Mouse (Mus musculus): Measurements from ENCODE around the gene Ern1.
A peak's percentile ranks its signal among the peaks of the same experiment; 100 is the strongest.
"Not testable (repeated sequence)": the region's sequence is repeated elsewhere in the genome, so short reads cannot be mapped to it uniquely, and the experiment has no call there.

Ern1 gene

DNA sequence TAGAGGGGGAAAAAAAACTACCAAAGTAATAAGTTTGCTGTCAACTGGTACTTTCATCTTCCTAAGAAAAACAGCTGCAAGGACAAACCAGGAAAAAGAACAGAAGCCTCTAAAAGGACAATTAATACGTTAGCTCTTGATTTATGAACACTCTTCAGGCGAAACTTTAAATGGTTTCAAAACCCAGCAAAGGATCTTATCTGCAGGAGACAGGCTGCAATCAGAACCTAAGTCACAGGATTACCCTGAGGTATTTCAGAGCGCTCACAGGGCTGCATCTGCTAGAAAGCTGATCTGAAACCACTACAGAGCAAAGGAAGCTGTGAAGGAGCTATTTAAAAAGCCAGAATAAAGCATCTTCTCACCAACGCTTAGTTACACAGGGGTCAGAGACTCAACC lies 6.0 kb downstream of the Ern1 start:
- DNase-seq (ENCODE audit: low read depth, low spot score), result peak; percentile 19

DNA sequence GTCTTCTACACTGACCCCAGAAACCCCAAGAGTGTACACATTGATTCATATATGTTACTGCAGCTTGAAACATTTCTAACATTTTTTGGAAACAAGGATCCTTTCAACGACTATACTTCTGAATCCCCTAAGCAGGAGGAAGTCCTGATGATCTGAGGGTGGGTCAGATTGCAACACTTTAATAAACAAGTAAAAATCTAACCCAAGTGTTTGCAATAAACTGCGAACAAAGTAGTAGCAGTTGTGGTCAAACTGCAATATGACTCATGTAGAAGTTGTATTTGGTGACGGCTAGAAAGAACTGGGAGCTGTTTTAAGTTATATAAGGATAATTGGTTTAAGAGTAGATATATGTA lies 7.1 kb downstream of the Ern1 start:
- no peak for DNase-seq (ENCODE audit: low read depth, low spot score)

DNA sequence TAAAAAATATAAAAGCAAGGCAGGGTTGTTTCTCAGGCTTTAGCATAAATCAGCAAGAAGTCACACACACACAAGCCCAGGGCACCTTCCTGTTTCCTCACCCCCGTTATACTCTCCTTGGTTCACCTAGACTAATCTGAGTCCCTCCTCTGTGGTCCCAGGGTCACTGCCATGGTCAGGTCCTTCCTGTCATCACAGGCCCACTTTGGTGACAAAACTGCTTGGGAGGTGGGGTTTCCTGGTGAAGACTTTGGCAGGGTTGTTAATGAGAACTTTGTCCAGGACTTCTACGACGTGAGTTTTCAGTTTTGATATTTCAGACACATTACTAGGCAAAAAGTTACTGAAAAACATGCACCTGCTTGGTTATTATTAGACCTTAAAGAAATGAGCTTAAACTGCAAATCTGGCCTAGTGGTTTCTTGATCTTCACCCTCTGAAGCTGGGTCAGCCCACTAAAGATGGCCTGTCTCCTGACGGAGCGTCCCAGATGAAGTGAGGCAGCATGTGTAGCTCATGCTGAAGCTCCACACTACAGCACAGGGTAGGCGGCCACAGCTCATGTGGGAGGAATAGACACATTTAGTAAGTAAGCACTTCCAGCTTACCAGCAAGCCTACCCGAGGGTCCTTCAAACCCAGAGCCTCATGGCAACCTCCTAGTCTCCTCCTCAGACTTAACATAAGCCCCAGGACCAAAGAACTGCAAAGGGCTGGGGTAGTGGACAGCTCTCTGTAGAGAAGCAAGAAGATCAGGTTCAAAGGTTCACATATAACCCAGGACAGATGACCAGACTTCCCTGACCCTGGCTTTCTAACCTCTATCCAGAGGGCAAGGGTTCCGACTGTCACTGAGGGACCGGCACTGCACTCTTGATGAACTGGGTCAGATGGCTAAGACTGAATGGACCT lies 7.8 kb downstream of the Ern1 start:
- DNase-seq (ENCODE audit: low read depth, low spot score), result no peak

DNA sequence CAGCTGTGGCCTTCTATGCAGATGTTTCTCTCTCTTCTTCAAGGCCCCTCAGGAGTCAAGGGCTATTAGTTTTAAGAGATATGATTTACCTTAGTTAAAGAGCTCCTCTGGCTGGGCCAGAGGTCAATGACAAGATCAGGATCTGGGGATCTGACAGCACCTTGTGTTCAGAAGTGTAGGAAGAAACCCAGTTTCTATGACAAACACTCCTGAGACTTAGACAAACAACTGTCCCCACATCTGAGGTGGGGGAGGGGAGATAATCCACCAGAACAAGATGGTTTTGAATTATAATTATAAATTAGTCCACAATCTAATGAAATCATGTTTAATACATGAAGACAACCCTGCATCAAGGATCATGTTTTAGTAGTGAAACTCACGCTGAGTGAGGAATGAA lies 8.9 kb downstream of the Ern1 start:
- no peak for DNase-seq (ENCODE audit: low read depth, low spot score)

DNA sequence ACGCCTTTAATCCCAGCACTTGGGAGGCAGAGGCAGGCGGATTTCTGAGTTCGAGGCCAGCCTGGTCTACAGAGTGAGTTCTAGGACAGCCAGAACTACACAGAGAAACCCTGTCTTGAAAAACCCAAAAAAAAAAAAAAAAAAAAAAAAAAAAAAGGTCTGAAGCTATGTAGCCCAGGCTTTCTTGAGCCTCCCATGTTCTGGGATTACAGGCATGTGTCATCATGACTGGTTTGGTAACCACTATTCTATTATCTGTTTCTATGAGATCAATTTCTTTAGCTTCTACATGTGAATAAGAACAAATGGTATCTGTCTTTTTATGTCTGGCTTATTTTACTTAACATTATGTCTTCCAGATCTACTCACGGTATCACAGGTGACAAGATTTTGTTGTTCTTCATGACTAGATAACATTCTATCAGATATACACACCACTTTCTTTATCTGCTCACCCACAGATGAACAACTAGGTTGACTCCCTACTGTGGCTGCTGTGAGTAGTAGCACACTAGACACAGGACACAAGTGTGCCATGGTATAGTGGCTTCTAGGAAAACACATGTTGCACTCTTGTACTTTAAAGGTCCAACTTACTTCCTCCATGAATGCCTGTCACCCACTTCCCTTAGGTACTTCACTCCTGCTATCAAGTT lies 10.0 kb downstream of the Ern1 start:
- DNase-seq (ENCODE audit: low read depth, low spot score), result no peak

DNA sequence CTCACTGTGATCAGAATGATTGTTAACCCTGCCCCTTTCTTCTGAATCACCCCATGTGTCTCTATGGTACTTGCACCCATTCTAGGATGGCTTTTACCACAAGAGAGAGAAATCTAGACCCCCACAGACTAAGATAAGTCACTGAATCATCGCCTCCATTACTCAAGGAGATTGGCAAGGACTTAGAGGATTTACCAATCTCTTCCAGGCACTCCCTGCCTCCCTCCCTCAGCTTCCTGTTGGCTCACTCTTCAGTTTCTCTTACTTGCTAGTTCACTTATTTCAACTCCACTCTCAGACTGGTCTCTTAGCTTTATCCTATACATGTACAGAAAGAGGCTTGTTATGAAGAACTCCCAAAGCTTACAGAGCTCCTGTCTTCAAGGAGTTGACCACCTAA lies 12.3 kb downstream of the Ern1 start:
- DNase-seq (ENCODE audit: low read depth, low spot score), result no peak

DNA sequence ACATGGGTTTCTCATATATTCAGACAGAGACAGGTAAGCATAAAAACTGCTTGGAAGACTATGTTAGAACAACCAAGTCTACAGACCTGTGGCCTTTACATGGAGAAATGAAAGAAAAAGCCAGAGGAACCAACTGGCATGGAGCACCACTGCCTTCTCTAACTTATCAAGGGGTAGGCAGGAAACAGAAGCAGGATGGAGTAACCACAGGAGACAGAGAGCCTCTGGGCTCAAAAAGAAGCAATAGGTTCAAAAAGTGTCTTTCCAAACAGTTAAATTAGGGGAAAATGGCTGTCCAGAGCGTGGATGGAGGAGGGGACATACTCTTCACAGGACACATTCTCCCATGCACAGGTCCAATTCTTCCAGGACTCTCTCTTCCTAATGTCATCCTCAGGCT lies 16.0 kb downstream of the Ern1 start:
- DNase-seq (ENCODE audit: low read depth, low spot score), result no peak

DNA sequence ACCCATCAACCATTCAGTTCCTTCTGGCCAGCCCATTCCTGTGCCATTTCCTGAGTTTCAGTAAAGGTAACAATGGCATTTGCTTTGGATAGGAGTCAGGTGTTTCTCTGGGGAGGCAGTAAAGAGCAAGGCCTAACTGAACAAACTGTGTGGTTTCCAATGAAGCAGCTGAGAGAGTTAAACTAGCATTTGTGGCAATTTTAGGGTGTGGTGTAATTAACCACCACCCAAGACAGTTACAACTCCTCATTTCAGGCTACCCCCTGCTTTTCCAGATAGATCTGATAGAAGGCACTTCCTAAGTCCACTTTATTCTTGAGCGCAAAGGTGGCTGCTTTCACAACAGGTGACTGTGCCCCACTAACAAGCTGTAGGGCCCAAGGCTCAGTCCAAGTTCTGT lies 19.1 kb downstream of the Ern1 start:
- no peak for DNase-seq (ENCODE audit: low read depth, low spot score)

DNA sequence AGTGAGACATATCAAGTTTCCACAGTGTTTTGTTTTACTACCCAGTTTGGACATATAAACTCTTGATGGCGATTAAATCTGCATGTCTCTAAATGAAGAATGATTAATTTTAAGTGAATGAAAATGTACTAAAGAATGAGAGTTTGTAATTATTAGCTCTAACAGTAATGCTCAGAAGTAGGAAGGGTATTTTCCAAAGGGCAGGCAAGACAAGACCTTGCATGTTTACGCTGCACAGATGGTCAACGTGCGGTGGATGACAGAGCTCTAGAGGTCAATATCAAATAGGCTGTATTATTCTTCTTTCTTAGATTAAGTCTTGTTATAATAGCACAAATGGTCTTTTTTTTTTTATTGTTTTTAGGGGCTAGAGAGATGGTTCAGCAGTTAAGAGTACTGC lies 21.7 kb downstream of the Ern1 start:
- DNase-seq (ENCODE audit: low read depth, low spot score), result no peak

DNA sequence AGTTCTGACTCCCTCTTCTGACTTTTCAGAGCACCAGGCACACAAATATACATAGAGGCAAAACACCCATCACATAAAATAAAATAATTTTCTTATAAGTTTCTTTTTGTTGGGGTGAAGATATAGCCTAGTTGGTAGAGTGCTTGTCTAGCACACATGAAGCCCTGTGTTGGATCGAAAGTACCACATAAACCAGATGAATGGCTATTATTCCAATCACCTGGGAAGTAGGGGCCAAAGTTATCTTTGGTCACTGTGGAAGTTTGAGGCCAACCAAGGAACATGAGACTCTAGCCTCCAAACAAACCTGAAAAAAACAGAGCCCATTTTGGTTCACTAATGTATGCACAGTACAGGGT lies 22.1 kb downstream of the Ern1 start:
- no peak for DNase-seq (ENCODE audit: low read depth, low spot score)

DNA sequence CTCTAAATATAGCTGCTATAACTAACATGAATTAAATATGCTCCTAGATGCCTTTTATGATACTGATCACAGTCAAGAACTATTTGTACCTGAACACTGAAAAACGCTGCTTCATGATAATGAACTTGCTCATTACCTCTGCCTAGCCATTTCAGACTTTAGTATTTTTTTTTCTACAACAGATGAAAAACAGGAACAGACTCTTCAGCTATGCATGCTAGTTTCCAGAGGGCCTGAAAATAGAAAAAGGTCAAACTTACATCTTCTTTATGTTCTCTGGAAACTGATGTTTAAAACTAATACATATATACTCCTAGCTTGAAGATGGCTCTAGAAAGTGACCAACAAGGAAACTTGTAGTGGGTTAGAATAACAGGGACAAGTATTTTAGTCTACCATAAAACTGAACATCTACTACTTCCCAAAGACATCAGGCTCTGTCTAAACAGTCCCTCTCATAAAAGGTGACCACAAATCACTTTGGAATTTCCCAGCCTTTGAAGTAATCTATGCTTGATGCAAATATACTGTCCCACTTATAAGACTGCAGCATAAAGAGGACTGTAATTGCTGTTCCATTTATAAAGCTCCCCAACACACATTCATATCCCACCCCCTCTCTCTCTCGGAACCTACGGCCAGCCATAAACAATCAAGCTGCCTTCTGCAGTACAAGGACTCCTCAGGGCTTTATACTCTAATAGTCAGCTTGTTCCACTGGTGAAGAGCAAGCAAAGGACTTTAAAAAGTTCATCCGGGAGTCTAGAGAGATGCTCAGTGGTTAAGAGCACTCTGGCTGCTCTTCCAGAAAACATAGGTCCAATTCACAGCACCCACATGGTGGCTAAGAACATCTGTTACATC lies 22.7 kb downstream of the Ern1 start:
- DNase-seq (ENCODE audit: low read depth, low spot score), result no peak

DNA sequence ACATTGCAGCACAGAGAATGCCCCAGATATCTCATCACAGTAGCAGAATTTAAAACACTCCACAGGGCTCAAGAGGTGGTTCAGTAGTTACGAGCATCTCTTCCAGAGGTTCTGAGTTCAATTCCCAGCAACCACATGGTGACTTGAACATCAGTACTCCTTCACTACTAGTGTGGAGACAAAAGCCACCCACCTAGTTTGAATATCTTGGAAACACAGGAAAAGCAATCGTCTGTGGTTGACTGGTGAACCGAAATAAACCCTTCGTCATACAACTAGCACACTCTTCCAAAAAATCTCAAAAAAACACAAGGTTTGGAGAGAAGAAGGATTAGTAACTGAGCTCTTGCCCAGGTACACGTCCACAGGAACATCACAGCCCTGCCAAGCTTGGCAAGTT lies 23.8 kb downstream of the Ern1 start:
- DNase-seq (ENCODE audit: low read depth, low spot score), result no peak

DNA sequence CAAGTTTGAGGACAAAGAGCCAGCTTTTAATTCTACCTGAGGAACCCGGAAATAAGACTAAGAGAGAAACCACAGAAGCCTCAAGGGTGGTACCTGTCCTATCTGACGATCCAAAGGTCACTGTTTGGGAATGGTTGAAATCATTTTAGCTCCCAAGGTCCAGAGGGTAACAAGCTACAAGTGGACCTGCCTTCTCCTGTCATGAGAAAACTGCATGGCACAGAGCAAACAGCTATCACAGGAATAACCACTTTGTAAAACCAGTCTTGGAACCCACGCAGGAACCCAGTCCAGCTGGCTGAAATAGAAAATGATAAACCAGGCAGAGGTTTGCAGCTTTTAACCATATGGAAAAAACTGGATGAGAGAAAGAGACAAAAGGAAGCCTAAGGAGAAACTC lies 25.3 kb downstream of the Ern1 start:
- DNase-seq (ENCODE audit: low read depth, low spot score), result no peak

DNA sequence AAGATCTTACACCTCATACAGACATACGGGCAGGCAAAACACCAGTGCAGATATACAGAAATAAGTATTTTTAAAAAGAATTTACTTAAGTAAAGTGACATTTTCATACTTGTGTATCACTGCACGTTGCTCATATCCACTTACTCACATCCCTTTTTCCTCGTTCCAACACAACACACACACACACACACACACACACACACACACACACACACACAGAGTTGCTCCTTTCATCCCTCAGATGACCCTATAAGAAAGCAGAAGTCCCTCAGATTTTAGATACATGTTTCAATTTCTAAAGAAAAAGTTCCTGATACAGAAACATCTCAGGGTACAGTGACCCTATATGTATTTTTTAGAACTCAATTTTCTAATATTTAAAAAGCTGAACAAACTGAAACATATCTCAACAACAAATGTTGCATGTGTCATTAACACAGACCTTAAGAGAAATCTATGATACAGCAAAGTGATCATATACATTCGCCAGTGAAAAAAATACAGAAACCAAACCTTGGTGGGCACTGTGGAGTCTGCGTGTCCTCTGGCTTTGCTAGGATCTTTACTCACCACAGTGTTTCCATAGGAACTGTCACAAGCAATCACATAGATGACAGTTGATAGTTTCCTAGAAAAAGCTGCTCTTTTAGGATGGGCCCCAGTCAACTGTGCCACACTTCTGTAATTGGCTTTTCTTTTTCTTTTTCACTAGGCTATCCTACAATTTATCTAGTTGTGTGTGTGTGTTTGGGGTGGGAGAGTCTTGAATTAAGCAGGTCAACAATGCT lies 26.3 kb downstream of the Ern1 start:
- DNase-seq (ENCODE audit: low read depth, low spot score), result no peak

DNA sequence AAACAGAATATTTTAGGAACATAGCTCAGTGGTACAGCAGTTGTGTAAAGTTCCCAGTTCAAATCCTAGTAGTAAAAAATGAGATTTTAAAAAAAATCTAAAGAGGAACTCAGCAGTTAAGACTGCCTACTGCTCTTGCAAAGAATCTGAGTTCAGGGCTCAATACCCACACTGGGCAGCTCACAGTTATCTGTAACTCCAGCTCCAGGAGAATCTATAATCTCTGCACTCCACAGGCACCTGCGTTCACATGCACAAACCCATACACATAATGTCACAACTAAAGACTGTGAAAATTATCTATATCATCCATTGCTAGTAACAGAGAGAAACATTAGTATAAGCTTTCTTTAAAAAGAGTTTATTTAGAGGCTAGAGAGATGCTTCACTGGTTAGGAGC lies 27.0 kb downstream of the Ern1 start:
- DNase-seq (ENCODE audit: low read depth, low spot score), result no peak

DNA sequence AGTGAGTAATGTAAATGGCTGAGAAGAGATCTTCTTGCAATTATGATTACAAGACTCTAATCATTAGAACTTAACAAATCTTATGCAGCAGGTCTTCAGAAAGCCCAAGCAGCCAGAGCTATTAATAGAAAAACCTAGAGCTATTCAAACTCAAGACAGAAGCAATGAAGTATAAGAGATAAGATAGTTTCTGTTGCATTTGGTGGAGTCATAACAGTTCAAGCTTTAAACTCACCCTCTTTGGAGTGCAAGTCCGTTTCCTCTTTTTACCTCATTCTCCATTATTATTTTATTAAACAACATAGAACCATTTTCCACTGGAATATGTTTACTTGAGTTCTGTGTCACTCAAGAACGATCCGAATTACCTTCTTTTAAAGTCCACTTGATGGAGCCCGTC lies 29.1 kb downstream of the Ern1 start:
- no peak for DNase-seq (ENCODE audit: low read depth, low spot score)

DNA sequence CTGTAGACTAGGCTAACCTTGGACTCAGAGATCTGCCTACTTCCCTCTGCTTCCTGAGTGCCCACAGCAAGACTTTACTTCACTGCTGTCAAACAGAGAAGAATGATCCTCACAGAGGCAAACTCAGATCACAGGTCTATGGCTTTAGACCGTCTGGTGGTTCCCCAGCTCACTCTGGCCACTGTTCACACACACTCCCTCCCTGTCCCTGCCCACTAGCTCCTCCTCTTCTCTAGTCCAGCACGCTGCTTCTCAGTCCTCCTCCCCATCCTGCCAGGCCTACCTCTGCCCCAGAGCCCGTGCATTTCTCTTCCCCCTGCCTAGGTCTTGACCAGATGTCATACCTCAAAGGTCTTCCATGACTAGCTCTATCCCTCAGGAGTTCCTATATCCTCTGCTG lies 44.0 kb downstream of the Ern1 start:
- DNase-seq (ENCODE audit: low read depth, low spot score), result no peak

DNA sequence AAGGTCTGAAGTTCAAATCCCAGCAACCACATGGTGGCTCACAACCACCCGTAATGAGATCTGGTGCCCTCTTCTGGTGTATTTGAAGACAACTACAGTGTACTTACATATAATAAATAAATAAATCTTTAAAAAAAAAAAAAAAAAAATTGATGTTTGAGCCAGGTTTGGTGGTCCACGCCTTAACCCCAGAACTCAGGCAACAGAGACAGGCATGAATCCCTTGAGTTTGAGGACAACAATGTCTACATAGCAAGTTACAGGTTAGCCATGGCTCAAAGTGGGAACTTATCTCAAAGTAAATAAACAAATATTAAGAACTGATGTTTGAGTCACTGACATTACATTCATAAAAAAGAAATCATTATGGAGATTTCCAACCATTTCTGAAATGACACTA lies 45.1 kb downstream of the Ern1 start:
- not testable (repeated sequence) for DNase-seq (ENCODE audit: low read depth, low spot score)

DNA sequence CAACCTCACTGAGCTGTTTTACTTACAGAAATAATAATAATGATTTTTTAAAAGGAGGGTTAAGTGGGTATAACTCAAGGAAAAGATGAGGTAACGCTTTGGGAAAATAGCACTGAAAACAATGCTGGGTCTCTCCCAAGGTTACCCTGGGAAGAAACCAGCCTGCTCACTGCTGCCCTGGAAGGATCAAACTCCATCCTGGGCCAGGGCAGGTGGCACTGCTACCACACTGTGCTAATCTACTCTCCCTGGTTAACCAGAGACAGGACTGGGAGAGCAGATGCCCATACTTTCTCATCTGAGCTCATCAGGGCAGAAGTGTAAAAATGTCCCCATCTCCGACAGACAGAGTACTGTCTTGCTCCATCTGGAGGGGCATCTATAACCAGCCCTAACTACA lies 47.3 kb downstream of the Ern1 start:
- DNase-seq (ENCODE audit: low read depth, low spot score), result no peak

DNA sequence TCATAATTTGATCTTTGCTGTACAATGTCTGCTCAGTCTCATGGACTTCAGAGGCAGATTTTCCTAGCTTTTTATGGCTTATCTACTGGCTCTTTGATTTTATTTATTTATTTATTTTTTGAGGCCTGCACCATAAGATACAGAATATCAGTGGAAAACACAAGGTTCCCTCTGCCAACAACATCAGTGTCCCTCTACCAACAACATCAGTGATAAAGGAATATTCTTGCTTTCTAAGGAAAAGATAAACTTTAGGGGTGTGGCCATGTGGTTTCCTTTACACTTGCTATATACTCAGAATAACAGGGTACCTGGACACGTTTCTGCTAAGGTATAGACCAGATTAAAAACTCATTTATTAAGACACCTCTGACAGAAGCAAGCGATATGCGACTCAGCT lies 48.3 kb downstream of the Ern1 start:
- no peak for DNase-seq (ENCODE audit: low read depth, low spot score)

DNA sequence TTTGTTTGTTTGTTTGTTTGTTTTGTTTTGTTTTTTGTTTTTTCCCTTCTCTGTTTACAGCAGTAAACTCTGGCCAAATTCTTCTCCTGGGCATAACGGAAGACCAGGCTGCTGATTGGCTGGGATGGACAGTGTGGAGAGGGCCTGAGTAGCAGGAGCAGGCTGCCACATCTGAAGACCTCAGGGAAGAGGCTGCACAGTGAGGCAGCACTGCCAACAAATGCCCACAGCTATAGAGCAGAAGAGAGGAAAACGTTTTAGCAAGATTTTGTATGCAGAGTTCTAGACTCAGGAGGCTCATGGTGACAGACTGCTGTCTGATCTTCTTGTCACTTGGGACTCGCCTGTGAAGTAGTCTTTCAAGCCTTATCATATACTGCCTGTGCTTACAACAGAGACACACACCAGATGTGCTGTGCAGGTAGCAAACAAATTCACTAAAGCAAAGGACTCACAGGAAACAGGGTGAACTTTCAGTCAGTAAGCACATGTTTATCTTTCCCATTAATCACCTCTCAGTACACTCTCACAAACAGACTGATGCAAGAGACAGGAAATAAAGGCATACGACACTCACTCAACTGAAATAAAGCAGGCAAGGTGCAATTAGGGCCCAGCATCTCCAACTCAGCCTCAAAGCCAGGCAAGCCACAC lies 49.0 kb downstream of the Ern1 start:
- DNase-seq (ENCODE audit: low read depth, low spot score), result peak; percentile 35

Data from CD4-positive, CD25-positive, alpha-beta regulatory T cell, adult 2 months (primary cell).